Mouse (Mus musculus): ENCODE results near the gene Lrrc36.

GRCm38 (mm10) chr8:105406416-105406815, 7.0 kb upstream of the Lrrc36 start:
- TF ChIP-seq CTCF (IDR thresholded peaks at IDR 0.05; ENCODE audit: extremely low read depth, insufficient read length, insufficient replicate concordance, low read depth, low read length): no peak
- no peak for TF ChIP-seq POLR2A (IDR thresholded peaks at IDR 0.05; ENCODE audit: low read depth, low read length)
